In the genomic region with DNA sequence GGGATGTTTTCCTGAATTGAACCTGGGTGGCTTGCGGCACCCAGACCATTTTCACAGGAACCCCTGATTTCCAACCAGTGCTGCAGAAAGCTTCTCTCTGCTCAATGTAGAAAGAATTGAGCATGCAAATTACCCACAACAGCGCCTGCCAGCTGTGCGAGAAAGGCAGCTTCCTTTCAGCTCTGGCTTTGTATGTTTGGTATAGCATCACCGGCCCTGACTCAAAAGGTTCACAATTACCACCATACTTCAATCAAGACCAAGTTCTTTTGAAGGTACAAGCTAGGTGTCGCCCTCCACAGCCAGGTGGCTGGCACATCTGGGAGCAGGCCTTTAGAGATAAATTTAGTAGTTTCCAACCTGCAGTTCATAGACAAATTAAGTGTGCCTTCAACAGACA, we compare ENCODE assay signal across 13 mouse cellular contexts. TPM values are rescaled to one million over a fixed set of nuclear protein-coding genes. Genes with fewer than 3 reads are reported as not detected.
DNase-seq lines count a peak whose midpoint lies in the region; ATAC-seq and TF ChIP-seq lines count a peak whose summit lies in the region.
"Had no signal": no experiment of that assay in that cellular context is flagged by ENCODE, and none has a peak within 500 bp of the region (broad histone marks: within the 10 kb centered on the region; RNA-seq: fewer than 3 reads in every experiment).

No protein-coding gene starts in this region.

- H3K4me2 ChIP-seq in forebrain, embryonic 14.5 days (ENCODE audit: low read length), result no peak overlapping the region
- H3K4me2 ChIP-seq in liver, postnatal 0 days (ENCODE audit: low read depth, low read length), result peak overlapping the region; percentile 99

- ATAC-seq in forebrain, embryonic 14.5 days, result no peak
- peak; percentile 16 for ATAC-seq in activated CD4-positive, CD25-positive, alpha-beta regulatory T cell, adult 4 months
- ATAC-seq in liver, postnatal 0 days, result no peak
- ATAC-seq: midbrain, embryonic 16.5 days; Patski had no signal

- H3K4me1 ChIP-seq in forebrain, embryonic 14.5 days (ENCODE audit: control insufficient read depth, insufficient read depth, low read length), result 0 out of 2 replicates have a peak, but pooled peaks cover 3% of the 10 kb centered on the region
- H3K4me1 ChIP-seq in forebrain, embryonic 10.5 days, result peaks cover 48% of the 10 kb centered on the region
- H3K4me1 ChIP-seq in liver, postnatal 0 days (ENCODE audit: insufficient read depth), result peaks cover 22% of the 10 kb centered on the region

- 44% methylated on average over 5 of the region's 5 CpGs for WGBS in forebrain, embryonic 14.5 days
- 86% methylated on average over 5 of the region's 5 CpGs for WGBS in forebrain, embryonic 10.5 days
- WGBS in liver, postnatal 0 days (ENCODE audit: insufficient replicate concordance), result 83% methylated on average over 5 of the region's 5 CpGs

- TF ChIP-seq EP300 in liver, postnatal 0 days (IDR thresholded peaks at IDR 0.05; ENCODE audit: low read depth), result 0 out of 2 replicates have a peak, but pooled peaks have one; percentile 29

- no peak overlapping the region for H3K27ac ChIP-seq in forebrain, embryonic 14.5 days (ENCODE audit: low read depth, low read length)
- H3K27ac ChIP-seq in forebrain, embryonic 10.5 days, result no peak overlapping the region
- H3K27ac ChIP-seq in liver, postnatal 0 days (ENCODE audit: low read depth), result no peak overlapping the region

- no peak overlapping the region for H3K9ac ChIP-seq in forebrain, embryonic 14.5 days (ENCODE audit: low read length)
- H3K9ac ChIP-seq in liver, postnatal 0 days (replicated peaks), result no peak overlapping the region

- no peak; the same call in 1 of the 2 replicates for TF ChIP-seq CTCF in liver, postnatal 0 days (IDR thresholded peaks at IDR 0.05; ENCODE audit: low read depth)

- H3K27me3 ChIP-seq in forebrain, embryonic 14.5 days (replicated peaks; ENCODE audit: control insufficient read depth, insufficient read depth, low read length), result 0 out of 2 replicates have a peak, but pooled peaks cover 2% of the 10 kb centered on the region
- peaks cover 11% of the 10 kb centered on the region for H3K27me3 ChIP-seq in forebrain, embryonic 10.5 days (ENCODE audit: poor library complexity, severe bottlenecking)
- H3K27me3 ChIP-seq in liver, postnatal 0 days (ENCODE audit: insufficient read depth, low read length), result no peaks in the 10 kb centered on the region
- H3K27me3 ChIP-seq: Patski had no signal

- peak; percentile 15 for DNase-seq in forebrain, embryonic 14.5 days (ENCODE audit: low spot score)
- no peak for DNase-seq in forebrain, embryonic 10.5 days (ENCODE audit: extremely low spot score, low spot score)
- DNase-seq in liver, postnatal 0 days, result no peak
- DNase-seq in thymus, postnatal 36 days, result peak; percentile 51 to 68
- no peak for DNase-seq in cerebellum, adult 11-12 months
- no peak for DNase-seq in right cerebral cortex, postnatal 25 days
- DNase-seq in kidney, postnatal 25 days, result no peak
- DNase-seq: adrenal gland, adult 8-10 months; heart, postnatal 4 days; kidney, postnatal 4 days had no signal

- H3K9me3 ChIP-seq in forebrain, embryonic 14.5 days (replicated peaks; ENCODE audit: control insufficient read depth, low read length), result no peaks in the 10 kb centered on the region
- H3K9me3 ChIP-seq in forebrain, embryonic 10.5 days, result no peaks in the 10 kb centered on the region
- H3K9me3 ChIP-seq in liver, postnatal 0 days (ENCODE audit: low read length), result no peaks in the 10 kb centered on the region

- peaks cover 19% of the 10 kb centered on the region for H3K36me3 ChIP-seq in forebrain, embryonic 14.5 days (ENCODE audit: control insufficient read depth, insufficient read depth, low read length)
- H3K36me3 ChIP-seq in forebrain, embryonic 10.5 days (replicated peaks), result peaks cover 68% of the 10 kb centered on the region
- peaks cover 48% of the 10 kb centered on the region for H3K36me3 ChIP-seq in liver, postnatal 0 days (replicated peaks; ENCODE audit: insufficient read depth, low read length)

- no peak overlapping the region for H3K4me3 ChIP-seq in forebrain, embryonic 14.5 days (ENCODE audit: low read depth, low read length)
- H3K4me3 ChIP-seq in forebrain, embryonic 10.5 days, result no peak overlapping the region
- no peak overlapping the region for H3K4me3 ChIP-seq in liver, postnatal 0 days (ENCODE audit: low read depth, low read length)

RNA-seq across cellular contexts. Expression of gene Ccne1, which starts 3.2 kb away (rescaled TPM):
- 17.0 and 18.5 TPM in 2 replicates for polyA plus RNA-seq in forebrain, embryonic 14.5 days (2014; fragmentation: Nextera tagmentation; extraction: Ambion mirVana)
- 116 and 117 TPM in 2 replicates for polyA plus RNA-seq in forebrain, embryonic 10.5 days (2016; fragmentation: Nextera tagmentation; extraction: Ambion mirVana)
- 1 to 10 TPM; 4.4 to 8.1 TPM for polyA plus RNA-seq in activated CD4-positive, CD25-positive, alpha-beta regulatory T cell, adult 4 months (2017; shearing (Covaris generic))
- polyA plus RNA-seq in liver, postnatal 0 days (2015; fragmentation: Nextera tagmentation; extraction: Ambion mirVana), result 31.1 and 32.4 TPM in 2 replicates

Comparison
In these comparisons a context has a peak if more than half of its experiments do, and no peak if none do; other contexts are left out.
1. DNase-seq: peak in forebrain, embryonic 14.5 days (single experiment) and thymus, postnatal 36 days (2 of 2); none in forebrain, embryonic 10.5 days (single experiment), liver, postnatal 0 days (single experiment), cerebellum, adult 11-12 months (single experiment), right cerebral cortex, postnatal 25 days (single experiment) and kidney, postnatal 25 days (0 of 2).